Mouse (Mus musculus) liver, embryonic 16.5 days (tissue): ENCODE data around the gene Zfp672. TPM values are rescaled to one million over a fixed set of nuclear protein-coding genes. Genes with fewer than 3 reads are reported as not detected.

Experiments
- ATAC-seq: fragments of 200-750 bp; cut with Nextera tagmentation; 2 replicates; pipeline ENCODE4 v1.8.0; 2017; ENCODE audit warnings: low read depth, mild to moderate bottlenecking, moderate number of reproducible peaks, moderate library complexity
- H3K27ac ChIP-seq: fragments of 300-500 bp; sonication (generic); 2 replicates; pipeline ENCODE4 v1.5.1; 2014; ENCODE audit warnings: mild to moderate bottlenecking, low read length
- H3K27me3 ChIP-seq: fragments of 300-500 bp; sonication (generic); 2 replicates; pipeline ENCODE4 v1.6.1; 2014; ENCODE audit warnings: low read depth, low read length, mixed read lengths; ENCODE audit not compliant: control insufficient read depth, insufficient read depth
- H3K36me3 ChIP-seq: fragments of 300-500 bp; sonication (generic); 2 replicates; pipeline ENCODE4 v1.6.1; 2014; ENCODE audit warnings: mild to moderate bottlenecking; ENCODE audit not compliant: control insufficient read depth, insufficient read depth
- H3K4me1 ChIP-seq: fragments of 300-500 bp; sonication (generic); 2 replicates; pipeline ENCODE4 v1.6.1; 2014; ENCODE audit warnings: low read depth, low read length, mixed read lengths; ENCODE audit not compliant: control insufficient read depth
- H3K4me2 ChIP-seq: fragments of 300-500 bp; sonication (generic); 2 replicates; pipeline ENCODE4 v1.6.1; 2014; ENCODE audit warnings: low read depth, low read length, mixed read lengths
- H3K4me3 ChIP-seq: fragments of 300-500 bp; sonication (generic); 2 replicates; pipeline ENCODE4 v1.5.1; 2014; ENCODE audit warnings: low read depth, mild to moderate bottlenecking, low read length
- H3K9ac ChIP-seq: fragments of 300-500 bp; sonication (generic); 2 replicates; pipeline ENCODE4 v1.6.1; 2014; ENCODE audit warnings: low read depth, low read length
- H3K9me3 ChIP-seq: fragments of 300-500 bp; sonication (generic); replicated peaks from 2 replicates; pipeline ENCODE4 v1.6.1; 2016; ENCODE audit warnings: low read length; ENCODE audit not compliant: control insufficient read depth
- WGBS: fragments of 180-500 bp; shearing (Covaris S2); extraction: QIAGEN DNeasy Blood & Tissue Kit; methylation state at CpG from one replicate; pipeline ENCODE4 v1.1.7; 2014; ENCODE audit not compliant: insufficient replicate concordance; 5-methylcytosine and 5-hydroxymethylcytosine counted together
- polyA plus RNA-seq: library from polyadenylated mRNA; unstranded; fragments of >200 nt; fragmentation: Nextera tagmentation; extraction: Ambion mirVana; gene quantifications from 2 replicates; pipeline ENCODE4 v1.2.1, GENCODE M21; 2015

Gene Zfp672
- polyA plus RNA-seq, 1 experiment from 2014 or later = 33.8 TPM

- 78% methylated on average over 3 of the region's 3 CpGs for WGBS
Observed at GRCm38 (mm10) chr11:58334746-58335145, 4.6 kb upstream of the Zfp672 start.

GRCm38 (mm10) chr11:58331546-58331945 lies 1.4 kb upstream of the Zfp672 start:
- H3K9me3 ChIP-seq = peaks cover 3% of the 10 kb centered on the region; the same call in 1 of the 2 replicates
- no peaks in the 10 kb centered on the region for H3K27me3 ChIP-seq
- peaks cover 34% of the 10 kb centered on the region for H3K4me1 ChIP-seq
- peak overlapping the region; percentile 91; the same call in 1 of the 2 replicates for H3K27ac ChIP-seq
- peak overlapping the region; percentile 91 for H3K9ac ChIP-seq
- peak overlapping the region; percentile 93 for H3K4me3 ChIP-seq
- H3K4me2 ChIP-seq = peak overlapping the region; percentile 90
- peaks cover 17% of the 10 kb centered on the region for H3K36me3 ChIP-seq
- WGBS = 81% methylated on average over 6 of the region's 6 CpGs
- ATAC-seq = no peak

More at GRCm38 (mm10) chr11:58334746-58335145, 4.6 kb upstream of the Zfp672 start:
- H3K9me3 ChIP-seq = no peaks in the 10 kb centered on the region
- H3K36me3 ChIP-seq = peaks cover 22% of the 10 kb centered on the region
- H3K4me2 ChIP-seq = no peak overlapping the region
- H3K4me3 ChIP-seq = no peak overlapping the region
- H3K27ac ChIP-seq = no peak overlapping the region
- ATAC-seq = no peak
- no peaks in the 10 kb centered on the region for H3K27me3 ChIP-seq
- no peak overlapping the region for H3K9ac ChIP-seq
- peaks cover 22% of the 10 kb centered on the region for H3K4me1 ChIP-seq

GRCm38 (mm10) chr11:58331149-58331495 lies 983 bp upstream of the Zfp672 start:
- Histone ChIP-seq H3K36me3 (peaks cover 18% of the 10 kb centered on the region), H3K9ac (peak overlapping the region; percentile 91), H3K4me2 (peak overlapping the region; percentile 90), H3K27ac (peak overlapping the region; percentile 91), H3K4me1 (peaks cover 34% of the 10 kb centered on the region), H3K27me3 (no peaks in the 10 kb centered on the region), H3K4me3 (peak overlapping the region; percentile 93), H3K9me3 (peaks cover 3% of the 10 kb centered on the region; the same call in 1 of the 2 replicates)
- whole genome bisulfite sequencing = 14% methylated on average over 10 of the region's 10 CpGs
- no peak for ATAC-seq

GRCm38 (mm10) chr11:58329906-58330275 lies 248 bp downstream of the Zfp672 start:
- peak overlapping the region; percentile 90 for H3K4me2 ChIP-seq
- peak overlapping the region; percentile 91 for H3K9ac ChIP-seq
- peaks cover 3% of the 10 kb centered on the region; the same call in 1 of the 2 replicates for H3K9me3 ChIP-seq
- H3K36me3 ChIP-seq = peaks cover 13% of the 10 kb centered on the region
- H3K27ac ChIP-seq = peak overlapping the region; percentile 91
- peak; percentile 26 for ATAC-seq
- H3K27me3 ChIP-seq = no peaks in the 10 kb centered on the region
- WGBS = under 1% methylated on average over 21 of the region's 21 CpGs
- peaks cover 41% of the 10 kb centered on the region for H3K4me1 ChIP-seq
- peak overlapping the region; percentile 93 for H3K4me3 ChIP-seq

- H3K36me3 ChIP-seq = peaks cover 10% of the 10 kb centered on the region
- no peak overlapping the region for H3K27ac ChIP-seq
- H3K27me3 ChIP-seq = no peaks in the 10 kb centered on the region
- no peak overlapping the region for H3K4me2 ChIP-seq
- no peak overlapping the region for H3K4me3 ChIP-seq
- no peak overlapping the region for H3K9ac ChIP-seq
- H3K9me3 ChIP-seq = peaks cover 3% of the 10 kb centered on the region; the same call in 1 of the 2 replicates
- WGBS = 89% methylated on average over 3 of the region's 3 CpGs
- H3K4me1 ChIP-seq = peaks cover 45% of the 10 kb centered on the region
- no peak for ATAC-seq
Observed at GRCm38 (mm10) chr11:58326781-58327180, 3.4 kb downstream of the Zfp672 start.

GRCm38 (mm10) chr11:58324614-58325229 lies 5.4 kb downstream of the Zfp672 start:
- 35% methylated on average over 3 of the region's 3 CpGs for WGBS
- H3K4me1 ChIP-seq = peaks cover 46% of the 10 kb centered on the region

GRCm38 (mm10) chr11:58323570-58324340 lies 6.4 kb downstream of the Zfp672 start:
- H3K9ac ChIP-seq = peak overlapping the region; percentile 76
- peaks cover 19% of the 10 kb centered on the region for H3K36me3 ChIP-seq
- WGBS = 12% methylated on average over 24 of the region's 24 CpGs
- H3K4me3 ChIP-seq = peak overlapping the region; percentile 89
- peak overlapping the region; percentile 91 for H3K27ac ChIP-seq
- no peak for ATAC-seq
- peaks cover 3% of the 10 kb centered on the region; the same call in 1 of the 2 replicates for H3K9me3 ChIP-seq
- H3K4me1 ChIP-seq = peaks cover 39% of the 10 kb centered on the region
- no peaks in the 10 kb centered on the region for H3K27me3 ChIP-seq
- peak overlapping the region; percentile 97 for H3K4me2 ChIP-seq

More at GRCm38 (mm10) chr11:58324614-58325229, 5.4 kb downstream of the Zfp672 start:
- Histone ChIP-seq H3K9me3 (peaks cover 3% of the 10 kb centered on the region; the same call in 1 of the 2 replicates), H3K36me3 (peaks cover 11% of the 10 kb centered on the region), H3K4me3 (no peak overlapping the region), H3K9ac (peak overlapping the region; percentile 25; the same call in 1 of the 2 replicates), H3K27ac (peak overlapping the region; percentile 91), H3K4me2 (peak overlapping the region; percentile 22), H3K27me3 (no peaks in the 10 kb centered on the region)
- no peak for ATAC-seq

GRCm38 (mm10) chr11:58322824-58323569 lies 7.1 kb downstream of the Zfp672 start:
- peak; percentile 99 for ATAC-seq
- peak overlapping the region; percentile 97 for H3K9ac ChIP-seq
- H3K27me3 ChIP-seq = no peaks in the 10 kb centered on the region
- H3K36me3 ChIP-seq = peaks cover 22% of the 10 kb centered on the region
- H3K4me1 ChIP-seq = peaks cover 34% of the 10 kb centered on the region
- under 1% methylated on average over 63 of the region's 63 CpGs for WGBS
- peak overlapping the region; percentile 97 for H3K4me2 ChIP-seq
- peak overlapping the region; percentile 89 for H3K4me3 ChIP-seq
- H3K9me3 ChIP-seq = peaks cover 3% of the 10 kb centered on the region; the same call in 1 of the 2 replicates
- peak overlapping the region; percentile 100 for H3K27ac ChIP-seq
